Mouse (Mus musculus) MEL (cell line): ENCODE measurements around the gene Cdpf1.

ENCODE experiments used
- CTCF ChIP-seq, 3 experiments: IDR thresholded peaks in 2 of 3; conservative IDR thresholded peaks in 1 of 3; 2 replicates each; pipeline ENCODE4 v1.5.1; 2011 to 2012; ENCODE audit warnings: low read length in 3 of 3, low read depth in 2 of 3, mild to moderate bottlenecking in 2 of 3, improper control_type of control experiment in 1 of 3, inconsistent platforms in 1 of 3, mixed read lengths in 1 of 3, moderate library complexity in 1 of 3; ENCODE audit not compliant: control insufficient read depth in 1 of 3, insufficient read depth in 1 of 3, poor library complexity in 1 of 3, severe bottlenecking in 1 of 3
- E2F4 ChIP-seq: IDR thresholded peaks from 2 replicates; pipeline ENCODE4 v1.6.1; 2011; ENCODE audit warnings: low read depth, low read length, improper control_type of control experiment, borderline replicate concordance
- ETS1 ChIP-seq: IDR thresholded peaks from 2 replicates; pipeline ENCODE4 v1.6.1; 2012; ENCODE audit warnings: low read depth, mild to moderate bottlenecking, inconsistent platforms, low read length, improper control_type of control experiment, moderate library complexity
- MEF2A ChIP-seq: IDR thresholded peaks from 2 replicates; pipeline ENCODE4 v1.6.1; 2014; ENCODE audit warnings: low read depth, mild to moderate bottlenecking, inconsistent platforms, low read length, improper control_type of control experiment; ENCODE audit not compliant: poor library complexity, insufficient replicate concordance, severe bottlenecking; ENCODE audit errors: extremely low read depth
- POLR2A ChIP-seq, 2 experiments: IDR thresholded peaks; 2 replicates each; pipeline ENCODE4 v1.6.1; 2011 to 2012; ENCODE audit warnings: low read length in 2 of 2, mild to moderate bottlenecking in 2 of 2, control low read depth in 1 of 2, improper control_type of control experiment in 1 of 2, low read depth in 1 of 2, moderate library complexity in 1 of 2; ENCODE audit not compliant: control insufficient read depth in 1 of 2, insufficient read depth in 1 of 2, poor library complexity in 1 of 2
- POLR2AphosphoS2 ChIP-seq: IDR thresholded peaks from 2 replicates; pipeline ENCODE4 v1.6.1; 2011; ENCODE audit warnings: low read length, improper control_type of control experiment
- TAL1 ChIP-seq: IDR thresholded peaks from 2 replicates; pipeline ENCODE4 v1.6.1; 2012; ENCODE audit warnings: mild to moderate bottlenecking, inconsistent platforms, low read length, moderate library complexity, mixed read lengths
- TCF12 ChIP-seq: IDR thresholded peaks from 2 replicates; pipeline ENCODE4 v1.6.1; 2014; ENCODE audit warnings: low read depth, mild to moderate bottlenecking, inconsistent platforms, low read length, improper control_type of control experiment, moderate library complexity
- ZC3H11A ChIP-seq: IDR thresholded peaks from 2 replicates; pipeline ENCODE4 v1.6.1; 2012; ENCODE audit warnings: low read depth, mild to moderate bottlenecking, inconsistent platforms, low read length, improper control_type of control experiment

GRCm38 (mm10) chr15:85783146-85783545 is 28.4 kb downstream of the Cdpf1 start:
- peak; percentile 17 to 39 (median 36); a peak in 5 of 6 replicates for TF ChIP-seq CTCF (IDR thresholded peaks at IDR 0.05 in 2 of 3, conservative IDR thresholded peaks at IDR 0.05 in 1 of 3; ENCODE audit: control insufficient read depth in 1 of 3, insufficient read depth in 1 of 3, low read depth in 2 of 3, low read length in 3 of 3, poor library complexity in 1 of 3, severe bottlenecking in 1 of 3)
- TF ChIP-seq ETS1: no peak
- no peak for TF ChIP-seq POLR2AphosphoS2
- TF ChIP-seq ZC3H11A: no peak
- no peak for TF ChIP-seq TCF12
- TF ChIP-seq MEF2A: no peak
- no peak for TF ChIP-seq POLR2A (IDR thresholded peaks at IDR 0.05; ENCODE audit: control insufficient read depth in 1 of 2, insufficient read depth in 1 of 2, low read depth in 1 of 2, low read length in 2 of 2, poor library complexity in 1 of 2)
- TF ChIP-seq TAL1: no peak
- TF ChIP-seq E2F4: no peak
